Mouse (Mus musculus) ES-E14 (cell line): ENCODE measurements at regions not wholly inside any gene's neighbourhood (a gene's known extent, or its start where the extent isn't known, plus 50 kb on each side); places are given as distances from the start of the nearest gene placed in this dataset.

Source experiments
- CHD2 ChIP-seq: IDR thresholded peaks from 2 replicates; pipeline ENCODE4 v1.6.1; 2014; ENCODE audit warnings: mild to moderate bottlenecking, low read depth, low read length, inconsistent platforms
- ZC3H11A ChIP-seq: IDR thresholded peaks from 2 replicates; pipeline ENCODE4 v1.6.1; 2012; ENCODE audit warnings: low read depth, mild to moderate bottlenecking, inconsistent platforms, low read length, borderline replicate concordance
- ZNF384 ChIP-seq: IDR thresholded peaks from 2 replicates; pipeline ENCODE4 v1.6.1; 2012; ENCODE audit warnings: low read depth, low read length, inconsistent platforms

DNA sequence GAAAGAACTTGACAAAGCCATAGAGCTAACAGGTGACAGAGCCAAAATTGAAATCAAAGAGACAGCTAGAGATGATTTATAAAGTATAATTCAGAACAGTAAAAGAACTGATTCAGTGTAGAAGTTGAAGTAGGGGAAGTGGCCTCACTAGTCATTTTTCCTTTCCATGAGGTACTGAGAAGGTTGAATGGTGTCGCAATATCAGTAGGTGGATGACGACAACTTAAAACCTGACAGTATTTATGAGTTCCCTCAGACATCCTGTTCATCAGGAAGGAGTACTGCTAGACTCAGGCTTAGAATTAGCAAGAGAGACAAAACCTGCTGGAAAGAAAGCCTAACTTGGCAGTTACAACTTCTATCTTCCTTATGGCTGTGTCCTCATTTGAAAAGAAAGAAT, 605.1 kb upstream of the Rag2 start:
- no peak for TF ChIP-seq ZC3H11A
- TF ChIP-seq CHD2: no peak
- TF ChIP-seq ZNF384: no peak
